Mouse (Mus musculus): ENCODE measurements around the gene Hilpda. TPM values are rescaled to one million over a fixed set of nuclear protein-coding genes. Genes with fewer than 3 reads are reported as not detected.

Gene Hilpda
- total and polyA plus RNA-seq, 3 experiments = 16.3 to 36.0 (median 31.1) TPM

DNA sequence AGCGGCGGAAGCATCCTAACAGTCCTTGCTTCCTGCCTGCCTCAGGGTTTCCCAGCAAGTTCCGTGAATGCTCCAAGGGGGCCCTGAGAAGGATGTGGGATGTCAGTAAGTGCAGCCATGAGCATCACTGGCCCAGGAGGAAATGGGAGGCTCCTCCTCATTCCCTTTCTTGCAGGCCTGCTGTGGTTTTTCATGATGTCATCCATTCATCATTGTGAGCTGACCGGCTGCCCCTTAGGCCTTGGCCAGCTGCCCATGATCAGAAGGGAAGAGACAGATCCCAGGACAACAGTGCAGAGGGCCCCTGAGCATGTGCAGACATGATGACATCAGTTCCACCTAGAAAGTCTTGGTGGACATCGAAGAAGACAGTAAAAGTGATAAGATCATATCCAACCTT lies 46.6 kb downstream of the Hilpda start, which contains the start of gene Fam71f1:
TSS of gene Fam71f1 (plus strand) at position 262 of the 400 bp plus-strand sequence.
- Histone ChIP-seq H3K36me3 (replicated peaks) (no peaks in the 10 kb centered on the region), H3K27me3 (ENCODE audit: insufficient read depth, low read length) (peaks cover 26% of the 10 kb centered on the region), H3K9me3 (replicated peaks) (no peaks in the 10 kb centered on the region), H3K4me1 (ENCODE audit: insufficient read depth, low read depth, low read length) (peaks cover 3% of the 10 kb centered on the region; the same call in 1 of the 2 replicates), H3K4me3 (ENCODE audit: low read depth, low read length) (no peak within 1 kb of the TSS)
- DNase-seq (ENCODE audit: low spot score) = no peak
- ATAC-seq (ENCODE audit: extremely low read depth, insufficient number of reproducible peaks, low FRiP score, poor library complexity, severe bottlenecking) = no peak
- no peak for TF ChIP-seq POLR2AphosphoS5 (IDR thresholded peaks at IDR 0.05; ENCODE audit: insufficient replicate concordance, low read depth, low read length)
- no peak for TF ChIP-seq CTCF (IDR thresholded peaks at IDR 0.05; ENCODE audit: low read depth, low read length)

DNA sequence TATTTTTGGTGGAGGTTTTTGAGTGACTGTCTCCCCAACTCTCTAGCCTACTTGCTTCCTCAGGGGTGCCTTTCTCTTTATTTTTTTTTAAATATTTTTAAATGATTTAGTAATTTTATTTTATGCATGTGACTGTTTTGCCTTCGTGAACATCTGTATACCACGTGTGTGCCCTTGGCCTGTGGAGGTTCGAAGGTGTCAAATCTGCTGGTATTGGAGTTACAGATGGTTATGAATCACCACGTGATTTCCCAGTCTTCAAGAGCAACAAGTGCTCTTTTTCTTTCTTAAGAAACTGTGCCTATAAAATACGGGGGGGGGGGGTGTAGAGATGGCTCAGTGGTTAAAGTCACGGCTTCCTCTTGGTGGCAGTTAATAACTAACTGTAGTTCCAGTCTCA lies 49.3 kb downstream of the Hilpda start:
- TF ChIP-seq POLR2AphosphoS5 (IDR thresholded peaks at IDR 0.05; ENCODE audit: insufficient replicate concordance, low read depth, low read length) (no peak), GATA2 (IDR thresholded peaks at IDR 0.05; ENCODE audit: borderline replicate concordance, low read depth, low read length) (no peak), TAL1 (conservative IDR thresholded peaks at IDR 0.05; ENCODE audit: low read depth, low read length) (no peak), CTCF (IDR thresholded peaks at IDR 0.05; ENCODE audit: low read depth, low read length) (no peak), GATA1 (IDR thresholded peaks at IDR 0.05; ENCODE audit: borderline replicate concordance, low read length) (no peak)
- Histone ChIP-seq H3K4me3 (ENCODE audit: low read depth, low read length) (no peak overlapping the region), H3K27me3 (ENCODE audit: insufficient read depth, low read length) (peaks cover 42% of the 10 kb centered on the region), H3K36me3 (replicated peaks) (no peaks in the 10 kb centered on the region), H3K4me1 (ENCODE audit: insufficient read depth, low read depth, low read length) (peaks cover 3% of the 10 kb centered on the region; the same call in 1 of the 2 replicates), H3K9me3 (replicated peaks) (no peaks in the 10 kb centered on the region)
- no peak for DNase-seq (ENCODE audit: low spot score)
- ATAC-seq (ENCODE audit: extremely low read depth, insufficient number of reproducible peaks, low FRiP score, poor library complexity, severe bottlenecking) = no peak

DNA sequence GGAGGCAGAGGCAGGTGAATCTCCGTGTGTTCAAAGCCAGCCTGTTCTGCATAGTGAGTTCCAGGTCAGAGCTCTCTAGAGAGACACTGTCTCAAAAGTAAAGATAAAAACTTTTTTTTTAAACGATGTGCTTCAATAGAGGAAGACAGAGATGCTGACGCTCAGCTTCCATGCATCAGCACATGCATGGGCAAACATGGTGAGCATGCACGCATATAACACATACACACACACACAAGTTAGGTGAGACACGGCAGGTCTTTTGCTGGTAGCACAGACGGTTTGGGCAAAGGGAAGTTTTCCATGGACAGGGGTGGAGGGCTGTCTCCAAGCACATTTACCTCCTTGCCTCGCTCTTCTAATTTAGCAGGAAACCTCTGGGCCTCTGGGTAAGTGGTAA lies 49.9 kb downstream of the Hilpda start:
- no peak for DNase-seq (ENCODE audit: low spot score)
- Histone ChIP-seq H3K9me3 (replicated peaks) (no peaks in the 10 kb centered on the region), H3K4me1 (ENCODE audit: insufficient read depth, low read depth, low read length) (peaks cover 3% of the 10 kb centered on the region; the same call in 1 of the 2 replicates), H3K4me3 (ENCODE audit: low read depth, low read length) (no peak overlapping the region), H3K27me3 (ENCODE audit: insufficient read depth, low read length) (peaks cover 46% of the 10 kb centered on the region), H3K36me3 (replicated peaks) (no peaks in the 10 kb centered on the region)
- ATAC-seq (ENCODE audit: extremely low read depth, insufficient number of reproducible peaks, low FRiP score, poor library complexity, severe bottlenecking) = no peak
- TF ChIP-seq POLR2AphosphoS5 (IDR thresholded peaks at IDR 0.05; ENCODE audit: insufficient replicate concordance, low read depth, low read length) (no peak), CTCF (IDR thresholded peaks at IDR 0.05; ENCODE audit: low read depth, low read length) (no peak), GATA1 (IDR thresholded peaks at IDR 0.05; ENCODE audit: borderline replicate concordance, low read length) (no peak), GATA2 (IDR thresholded peaks at IDR 0.05; ENCODE audit: borderline replicate concordance, low read depth, low read length) (no peak)

DNA sequence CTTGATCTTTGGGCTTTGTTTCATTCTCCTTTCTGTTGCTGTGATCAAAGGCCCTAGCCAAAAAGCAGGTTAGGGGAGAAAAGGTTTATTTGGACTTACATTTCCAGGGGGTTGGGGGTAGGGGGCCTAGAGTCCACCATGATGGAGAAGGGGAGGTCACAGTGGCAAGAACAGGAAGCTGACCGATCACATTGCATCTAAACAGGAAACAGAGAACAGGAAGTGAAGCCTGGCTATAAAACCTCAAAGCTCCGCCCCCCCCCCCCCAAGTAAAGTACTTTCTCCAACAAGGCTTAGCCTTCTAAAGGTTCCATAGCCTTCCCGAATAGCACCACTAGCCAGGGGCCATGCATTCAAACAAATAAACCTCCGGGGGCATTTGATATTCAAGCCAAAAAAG lies 50.4 kb downstream of the Hilpda start:
- no peak for TF ChIP-seq GATA2 (IDR thresholded peaks at IDR 0.05; ENCODE audit: borderline replicate concordance, low read depth, low read length)
- TF ChIP-seq CTCF (IDR thresholded peaks at IDR 0.05; ENCODE audit: low read depth, low read length) = no peak
- TF ChIP-seq GATA1 (IDR thresholded peaks at IDR 0.05; ENCODE audit: borderline replicate concordance, low read length) = no peak
- TF ChIP-seq TAL1 (conservative IDR thresholded peaks at IDR 0.05; ENCODE audit: low read depth, low read length) = no peak
- TF ChIP-seq POLR2AphosphoS5 (IDR thresholded peaks at IDR 0.05; ENCODE audit: insufficient replicate concordance, low read depth, low read length) = no peak
- Histone ChIP-seq H3K4me1 (ENCODE audit: insufficient read depth, low read depth, low read length) (peaks cover 3% of the 10 kb centered on the region; the same call in 1 of the 2 replicates), H3K36me3 (replicated peaks) (no peaks in the 10 kb centered on the region), H3K9me3 (replicated peaks) (no peaks in the 10 kb centered on the region), H3K27me3 (ENCODE audit: insufficient read depth, low read length) (peaks cover 50% of the 10 kb centered on the region), H3K4me3 (ENCODE audit: low read depth, low read length) (no peak overlapping the region)
- no peak for DNase-seq (ENCODE audit: low spot score)
- ATAC-seq (ENCODE audit: extremely low read depth, insufficient number of reproducible peaks, low FRiP score, poor library complexity, severe bottlenecking) = no peak

Other genes starting within 250 kb of the Hilpda start
- not detected in 2 replicates for gene Lep, start 212.3 kb upstream of the Hilpda start, total RNA-seq (2014; fragmentation: Nextera tagmentation)
- gene Lep, start 212.3 kb upstream of the Hilpda start, total RNA-seq (2017) = 0.11 and 0.12 TPM in 2 replicates
- not detected in 2 replicates for gene Lep, start 212.3 kb upstream of the Hilpda start, polyA plus RNA-seq (2012)
- 55.3 and 61.0 TPM in 2 replicates for gene Rbm28, start 107.5 kb upstream of the Hilpda start, total RNA-seq (2014; fragmentation: Nextera tagmentation)
- 56.3 and 59.1 TPM in 2 replicates for gene Rbm28, start 107.5 kb upstream of the Hilpda start, total RNA-seq (2017)
- 19.1 TPM in 2 replicates for gene Rbm28, start 107.5 kb upstream of the Hilpda start, polyA plus RNA-seq (2012)
- gene Prrt4, start 92.9 kb upstream of the Hilpda start, total RNA-seq (2014; fragmentation: Nextera tagmentation) = not detected in 2 replicates
- 0.05 and 0.06 TPM in 2 replicates for gene Prrt4, start 92.9 kb upstream of the Hilpda start, total RNA-seq (2017)
- gene Prrt4, start 92.9 kb upstream of the Hilpda start, polyA plus RNA-seq (2012) = not detected in 2 replicates
- gene Impdh1, start 56.1 kb upstream of the Hilpda start, total RNA-seq (2014; fragmentation: Nextera tagmentation) = 2.6 and 2.9 TPM in 2 replicates
- 7.2 and 9.2 TPM in 2 replicates for gene Impdh1, start 56.1 kb upstream of the Hilpda start, total RNA-seq (2017)
- 40.6 and 55.1 TPM in 2 replicates for gene Impdh1, start 56.1 kb upstream of the Hilpda start, polyA plus RNA-seq (2012)
- gene Fam71f2, start 7.1 kb downstream of the Hilpda start, total RNA-seq (2014; fragmentation: Nextera tagmentation) = 1.7 and 4.4 TPM in 2 replicates
- gene Fam71f2, start 7.1 kb downstream of the Hilpda start, total RNA-seq (2017) = 0.33 and 0.70 TPM in 2 replicates
- gene Fam71f2, start 7.1 kb downstream of the Hilpda start, polyA plus RNA-seq (2012) = not detected in 2 replicates
- gene Fam71f1, start 46.7 kb downstream of the Hilpda start, total RNA-seq (2014; fragmentation: Nextera tagmentation) = not detected in 2 replicates
- gene Fam71f1, start 46.7 kb downstream of the Hilpda start, total RNA-seq (2017) = 0.16 and 0.35 TPM in 2 replicates
- not detected in 2 replicates for gene Fam71f1, start 46.7 kb downstream of the Hilpda start, polyA plus RNA-seq (2012)
- 62.8 and 71.9 TPM in 2 replicates for gene Calu, start 75.6 kb downstream of the Hilpda start, total RNA-seq (2014; fragmentation: Nextera tagmentation)
- 107 and 113 TPM in 2 replicates for gene Calu, start 75.6 kb downstream of the Hilpda start, total RNA-seq (2017)
- gene Calu, start 75.6 kb downstream of the Hilpda start, polyA plus RNA-seq (2012) = 15.6 and 25.4 TPM in 2 replicates
- gene Opn1sw, start 116.0 kb downstream of the Hilpda start, total RNA-seq (2014; fragmentation: Nextera tagmentation) = not detected in 2 replicates
- 0.27 TPM in 1 of 2 replicates, not detected in the other for gene Opn1sw, start 116.0 kb downstream of the Hilpda start, total RNA-seq (2017)
- gene Opn1sw, start 116.0 kb downstream of the Hilpda start, polyA plus RNA-seq (2012) = not detected in 2 replicates
- gene Ccdc136, start 123.8 kb downstream of the Hilpda start, total RNA-seq (2014; fragmentation: Nextera tagmentation) = not detected in 2 replicates
- gene Ccdc136, start 123.8 kb downstream of the Hilpda start, total RNA-seq (2017) = 0.11 and 0.23 TPM in 2 replicates
- 0.02 and 0.04 TPM in 2 replicates for gene Ccdc136, start 123.8 kb downstream of the Hilpda start, polyA plus RNA-seq (2012)
- gene Flnc, start 160.8 kb downstream of the Hilpda start, total RNA-seq (2014; fragmentation: Nextera tagmentation) = 0.15 and 0.24 TPM in 2 replicates
- 0.11 and 0.17 TPM in 2 replicates for gene Flnc, start 160.8 kb downstream of the Hilpda start, total RNA-seq (2017)
- 0.36 and 0.51 TPM in 2 replicates for gene Flnc, start 160.8 kb downstream of the Hilpda start, polyA plus RNA-seq (2012)
- gene Atp6v1f, start 195.2 kb downstream of the Hilpda start, total RNA-seq (2014; fragmentation: Nextera tagmentation) = 138 and 150 TPM in 2 replicates
- gene Atp6v1f, start 195.2 kb downstream of the Hilpda start, total RNA-seq (2017) = 201 and 265 TPM in 2 replicates
- gene Atp6v1f, start 195.2 kb downstream of the Hilpda start, polyA plus RNA-seq (2012) = 270 and 339 TPM in 2 replicates
- gene Atp6v1fnb, start 198.9 kb downstream of the Hilpda start, total RNA-seq (2014; fragmentation: Nextera tagmentation) = 1.6 TPM in 1 of 2 replicates, not detected in the other
- gene Atp6v1fnb, start 198.9 kb downstream of the Hilpda start, total RNA-seq (2017) = 0.46 and 1.3 TPM in 2 replicates
- gene Atp6v1fnb, start 198.9 kb downstream of the Hilpda start, polyA plus RNA-seq (2012) = 0.13 TPM in 1 of 2 replicates, not detected in the other
- gene Kcp, start 235.5 kb downstream of the Hilpda start, total RNA-seq (2014; fragmentation: Nextera tagmentation) = 1.7 TPM in 1 of 2 replicates, not detected in the other
- 0.06 and 0.22 TPM in 2 replicates for gene Kcp, start 235.5 kb downstream of the Hilpda start, total RNA-seq (2017)
- gene Kcp, start 235.5 kb downstream of the Hilpda start, polyA plus RNA-seq (2012) = 0.30 and 0.44 TPM in 2 replicates

Measured in G1E (cell line).